Mouse (Mus musculus): ENCODE measurements around the gene Dkkl1. TPM values are rescaled to one million over a fixed set of nuclear protein-coding genes. Genes with fewer than 3 reads are reported as not detected.
"Not testable (repeated sequence)": the region's sequence is repeated elsewhere in the genome, so short reads cannot be mapped to it uniquely, and the experiment has no call there.

Dkkl1 gene
- total RNA-seq, 2 experiments from 2014 or later = 20.8 TPM; not detected in 1

- no peak for ATAC-seq (replicated peaks; ENCODE audit: low FRiP score, poor library complexity, severe bottlenecking)
Measured at GRCm38 (mm10) chr7:45174567-45175280, 37.2 kb downstream of the Dkkl1 start.

GRCm38 (mm10) chr7:45173772-45174171, 38.2 kb downstream of the Dkkl1 start:
- not testable (repeated sequence) for ATAC-seq (replicated peaks; ENCODE audit: low FRiP score, poor library complexity, severe bottlenecking)

- ATAC-seq (replicated peaks; ENCODE audit: low FRiP score, poor library complexity, severe bottlenecking) = 0 out of 2 replicates have a peak, but pooled peaks have one; percentile 52
Measured at GRCm38 (mm10) chr7:45172974-45173373, 39.0 kb downstream of the Dkkl1 start.

- ATAC-seq (replicated peaks; ENCODE audit: low FRiP score, poor library complexity, severe bottlenecking) = 0 out of 2 replicates have a peak, but pooled peaks have one; percentile 38
Measured at GRCm38 (mm10) chr7:45169495-45169894, 42.5 kb downstream of the Dkkl1 start.

GRCm38 (mm10) chr7:45168656-45169055, 43.3 kb downstream of the Dkkl1 start:
- ATAC-seq (replicated peaks; ENCODE audit: low FRiP score, poor library complexity, severe bottlenecking) = no peak

GRCm38 (mm10) chr7:45167761-45168445, 44.0 kb downstream of the Dkkl1 start:
- ATAC-seq (replicated peaks; ENCODE audit: low FRiP score, poor library complexity, severe bottlenecking) = no peak

- ATAC-seq (replicated peaks; ENCODE audit: low FRiP score, poor library complexity, severe bottlenecking) = no peak
Measured at GRCm38 (mm10) chr7:45166950-45167401, 45.0 kb downstream of the Dkkl1 start.

GRCm38 (mm10) chr7:45165701-45166100, 46.2 kb downstream of the Dkkl1 start:
- ATAC-seq (replicated peaks; ENCODE audit: low FRiP score, poor library complexity, severe bottlenecking) = no peak

GRCm38 (mm10) chr7:45164833-45165232, 47.1 kb downstream of the Dkkl1 start:
- no peak for ATAC-seq (replicated peaks; ENCODE audit: low FRiP score, poor library complexity, severe bottlenecking)

GRCm38 (mm10) chr7:45163735-45164490, 48.0 kb downstream of the Dkkl1 start, which contains the start of gene Slc17a7:
Slc17a7 (plus strand) TSS chr7:45163949.
- 0 out of 2 replicates have a peak, but pooled peaks have one; percentile 50 for ATAC-seq (replicated peaks; ENCODE audit: low FRiP score, poor library complexity, severe bottlenecking)

GRCm38 (mm10) chr7:45162996-45163615, 48.8 kb downstream of the Dkkl1 start:
- ATAC-seq (replicated peaks; ENCODE audit: low FRiP score, poor library complexity, severe bottlenecking) = no peak

- ATAC-seq (replicated peaks; ENCODE audit: low FRiP score, poor library complexity, severe bottlenecking) = no peak
Measured at GRCm38 (mm10) chr7:45162551-45162950, 49.4 kb downstream of the Dkkl1 start.

- ATAC-seq (replicated peaks; ENCODE audit: low FRiP score, poor library complexity, severe bottlenecking) = peak; percentile 84
Measured at GRCm38 (mm10) chr7:45161612-45162473, 50.1 kb downstream of the Dkkl1 start.

GRCm38 (mm10) chr7:45160866-45161265, 51.1 kb downstream of the Dkkl1 start:
- ATAC-seq (replicated peaks; ENCODE audit: low FRiP score, poor library complexity, severe bottlenecking) = no peak

GRCm38 (mm10) chr7:45160316-45160800, 51.6 kb downstream of the Dkkl1 start:
- no peak for ATAC-seq (replicated peaks; ENCODE audit: low FRiP score, poor library complexity, severe bottlenecking)

- no peak for ATAC-seq (replicated peaks; ENCODE audit: low FRiP score, poor library complexity, severe bottlenecking)
Measured at GRCm38 (mm10) chr7:45158991-45159390, 53.0 kb downstream of the Dkkl1 start.

All from erythroblast, adult 5-6 weeks (primary cell).